Mouse (Mus musculus) stomach, postnatal 0 days (tissue): ENCODE data around the gene Olfr287. TPM values are rescaled to one million over a fixed set of nuclear protein-coding genes. Genes with fewer than 3 reads are reported as not detected.
A peak's percentile ranks its signal among the peaks of the same experiment; 100 is the strongest.

Experiments
- ATAC-seq: fragments of 200-750 bp; cut with Nextera tagmentation; 2 replicates; pipeline ENCODE4 v1.8.0; 2017; ENCODE audit not compliant: low FRiP score, low TSS enrichment
- DNase-seq: peaks from one replicate; pipeline ENCODE4 v3.0.0-alpha.2; 2016; ENCODE audit warnings: low spot score
- H3K27ac ChIP-seq: fragments of 300-500 bp; sonication (generic); replicated peaks from 2 replicates; pipeline ENCODE4 v1.5.1; 2014; ENCODE audit warnings: mild to moderate bottlenecking, control low read depth
- H3K27me3 ChIP-seq: fragments of 300-500 bp; sonication (generic); 2 replicates; pipeline ENCODE4 v1.6.1; 2014; ENCODE audit warnings: low read length; ENCODE audit not compliant: control insufficient read depth, insufficient read depth
- H3K36me3 ChIP-seq: fragments of 300-500 bp; sonication (generic); 2 replicates; pipeline ENCODE4 v1.6.1; 2014; ENCODE audit warnings: low read length, mixed read lengths; ENCODE audit not compliant: control insufficient read depth, insufficient read depth
- H3K4me1 ChIP-seq: fragments of 300-500 bp; sonication (generic); replicated peaks from 2 replicates; pipeline ENCODE4 v1.6.1; 2014; ENCODE audit warnings: antibody characterized with exemption; ENCODE audit not compliant: control insufficient read depth, insufficient read depth
- H3K4me2 ChIP-seq: fragments of 300-500 bp; sonication (generic); replicated peaks from 2 replicates; pipeline ENCODE4 v1.6.1; 2014; ENCODE audit warnings: low read depth, mild to moderate bottlenecking, control low read depth, moderate library complexity
- H3K4me3 ChIP-seq: fragments of 300-500 bp; sonication (generic); 2 replicates; pipeline ENCODE4 v1.5.1; 2014; ENCODE audit warnings: low read depth, low read length, control low read depth
- H3K9ac ChIP-seq: fragments of 300-500 bp; sonication (generic); 2 replicates; pipeline ENCODE4 v1.6.1; 2014; ENCODE audit warnings: mild to moderate bottlenecking, low read length, control low read depth, mixed read lengths
- H3K9me3 ChIP-seq: fragments of 300-500 bp; sonication (generic); 2 replicates; pipeline ENCODE4 v1.6.1; 2016; ENCODE audit warnings: low read length; ENCODE audit not compliant: control insufficient read depth
- CTCF ChIP-seq: IDR thresholded peaks from 2 replicates; pipeline ENCODE4 v1.5.1; 2016; ENCODE audit warnings: antibody characterized with exemption, low read depth, mild to moderate bottlenecking, moderate library complexity
- EP300 ChIP-seq: optimal IDR thresholded peaks from 2 replicates; pipeline ENCODE3; 2016; ENCODE audit warnings: antibody characterized with exemption
- WGBS: fragments of 180-500 bp; shearing (Covaris S2); extraction: QIAGEN DNeasy Blood & Tissue Kit; methylation state at CpG from one replicate; pipeline ENCODE4 v1.1.7; 2014; 5-methylcytosine and 5-hydroxymethylcytosine counted together
- polyA plus RNA-seq: library from polyadenylated mRNA; unstranded; fragments of >200 nt; fragmentation: Nextera tagmentation; extraction: Ambion mirVana; gene quantifications from 2 replicates; pipeline ENCODE4 v1.2.1, GENCODE M21; 2015

Gene Olfr287
- polyA plus RNA-seq, 1 experiment from 2014 or later, result not detected

GRCm38 (mm10) chr15:98195442-98195841, 25.4 kb downstream of the Olfr287 start, which contains the start of gene Olfr288:
Olfr288 (minus strand) TSS chr15:98195542.
- H3K27me3 ChIP-seq, result no peaks in the 10 kb centered on the region
- H3K4me1 ChIP-seq, result no peaks in the 10 kb centered on the region
- WGBS, result 70% methylated on average over 3 of the region's 3 CpGs
- DNase-seq (no peak), ATAC-seq (no peak)
- no peak for TF ChIP-seq EP300
- TF ChIP-seq CTCF, result no peak
- H3K27ac ChIP-seq, result no peak within 1 kb of the TSS
- H3K9ac ChIP-seq, result no peak within 1 kb of the TSS
- no peak within 1 kb of the TSS for H3K4me2 ChIP-seq
- H3K4me3 ChIP-seq, result no peak within 1 kb of the TSS
- H3K9me3 ChIP-seq, result no peaks in the 10 kb centered on the region
- H3K36me3 ChIP-seq, result no peaks in the 10 kb centered on the region

GRCm38 (mm10) chr15:98184456-98184855, 36.4 kb downstream of the Olfr287 start:
- H3K9me3 ChIP-seq, result no peaks in the 10 kb centered on the region
- no peaks in the 10 kb centered on the region for H3K4me1 ChIP-seq
- 31% methylated on average over 4 of the region's 4 CpGs for WGBS
- no peaks in the 10 kb centered on the region for H3K27me3 ChIP-seq
- no peak for DNase-seq
- H3K36me3 ChIP-seq, result no peaks in the 10 kb centered on the region
- H3K27ac ChIP-seq, result no peak overlapping the region
- H3K4me3 ChIP-seq, result no peak overlapping the region
- ATAC-seq, result no peak
- H3K4me2 ChIP-seq, result no peak overlapping the region
- no peak for TF ChIP-seq CTCF
- no peak for TF ChIP-seq EP300
- H3K9ac ChIP-seq, result no peak overlapping the region

- no peak for TF ChIP-seq EP300
- TF ChIP-seq CTCF, result no peak
- 66% methylated on average over 12 of the region's 12 CpGs for WGBS
- H3K27me3 ChIP-seq, result no peaks in the 10 kb centered on the region
- no peaks in the 10 kb centered on the region for H3K4me1 ChIP-seq
- H3K4me2 ChIP-seq, result no peak overlapping the region
- no peaks in the 10 kb centered on the region for H3K9me3 ChIP-seq
- no peak overlapping the region for H3K27ac ChIP-seq
- ATAC-seq (no peak), DNase-seq (no peak)
- H3K9ac ChIP-seq, result no peak overlapping the region
- H3K36me3 ChIP-seq, result no peaks in the 10 kb centered on the region
- H3K4me3 ChIP-seq, result no peak overlapping the region
Observed at GRCm38 (mm10) chr15:98181856-98182570, 38.8 kb downstream of the Olfr287 start.

- no peaks in the 10 kb centered on the region for H3K27me3 ChIP-seq
- H3K9ac ChIP-seq, result peak overlapping the region; percentile 19
- no peaks in the 10 kb centered on the region for H3K4me1 ChIP-seq
- 0% methylated on average over 30 of the region's 30 CpGs for WGBS
- no peaks in the 10 kb centered on the region for H3K36me3 ChIP-seq
- H3K27ac ChIP-seq, result peak overlapping the region; percentile 49; the same call in 1 of the 2 replicates
- no peaks in the 10 kb centered on the region for H3K9me3 ChIP-seq
- peak; percentile 94 for DNase-seq
- peak; percentile 98 for ATAC-seq
- peak overlapping the region; percentile 54 for H3K4me2 ChIP-seq
- no peak for TF ChIP-seq EP300
- TF ChIP-seq CTCF, result peak; percentile 93
- peak overlapping the region; percentile 48 for H3K4me3 ChIP-seq
Observed at GRCm38 (mm10) chr15:98181132-98181711, 39.6 kb downstream of the Olfr287 start.

GRCm38 (mm10) chr15:98180567-98181131, 40.2 kb downstream of the Olfr287 start:
- no peak for ATAC-seq
- Histone ChIP-seq H3K9ac (peak overlapping the region; percentile 19), H3K27ac (peak overlapping the region; percentile 49; the same call in 1 of the 2 replicates)

GRCm38 (mm10) chr15:98177320-98177719, 43.5 kb downstream of the Olfr287 start:
- Histone ChIP-seq H3K4me3 (no peak overlapping the region), H3K9ac (no peak overlapping the region), H3K4me2 (no peak overlapping the region), H3K4me1 (no peaks in the 10 kb centered on the region), H3K9me3 (no peaks in the 10 kb centered on the region), H3K36me3 (no peaks in the 10 kb centered on the region), H3K27ac (no peak overlapping the region), H3K27me3 (no peaks in the 10 kb centered on the region)
- TF ChIP-seq EP300 (no peak), CTCF (no peak)
- WGBS, result 49% methylated on average over 3 of the region's 3 CpGs
- ATAC-seq (peak; percentile 13; the same call in 1 of the 2 replicates), DNase-seq (no peak)

More at GRCm38 (mm10) chr15:98180567-98181131, 40.2 kb downstream of the Olfr287 start:
- peak overlapping the region; percentile 48 for H3K4me3 ChIP-seq
- WGBS, result 7% methylated on average over 26 of the region's 26 CpGs
- H3K27me3 ChIP-seq, result no peaks in the 10 kb centered on the region
- DNase-seq, result no peak
- H3K4me2 ChIP-seq, result peak overlapping the region; percentile 54
- no peaks in the 10 kb centered on the region for H3K36me3 ChIP-seq
- H3K9me3 ChIP-seq, result no peaks in the 10 kb centered on the region
- no peaks in the 10 kb centered on the region for H3K4me1 ChIP-seq
- TF ChIP-seq CTCF (no peak), EP300 (no peak)
